Mouse (Mus musculus) right cerebral cortex, adult 18-20 months (tissue): ENCODE measurements at regions not wholly inside any gene's neighbourhood (a gene's known extent, or its start where the extent isn't known, plus 50 kb on each side); places are given as distances from the start of the nearest gene placed in this dataset.

Experiments used
- DNase-seq: peaks from one replicate; pipeline ENCODE4 v3.0.0; 2022; ENCODE audit warnings: mixed read lengths

DNA sequence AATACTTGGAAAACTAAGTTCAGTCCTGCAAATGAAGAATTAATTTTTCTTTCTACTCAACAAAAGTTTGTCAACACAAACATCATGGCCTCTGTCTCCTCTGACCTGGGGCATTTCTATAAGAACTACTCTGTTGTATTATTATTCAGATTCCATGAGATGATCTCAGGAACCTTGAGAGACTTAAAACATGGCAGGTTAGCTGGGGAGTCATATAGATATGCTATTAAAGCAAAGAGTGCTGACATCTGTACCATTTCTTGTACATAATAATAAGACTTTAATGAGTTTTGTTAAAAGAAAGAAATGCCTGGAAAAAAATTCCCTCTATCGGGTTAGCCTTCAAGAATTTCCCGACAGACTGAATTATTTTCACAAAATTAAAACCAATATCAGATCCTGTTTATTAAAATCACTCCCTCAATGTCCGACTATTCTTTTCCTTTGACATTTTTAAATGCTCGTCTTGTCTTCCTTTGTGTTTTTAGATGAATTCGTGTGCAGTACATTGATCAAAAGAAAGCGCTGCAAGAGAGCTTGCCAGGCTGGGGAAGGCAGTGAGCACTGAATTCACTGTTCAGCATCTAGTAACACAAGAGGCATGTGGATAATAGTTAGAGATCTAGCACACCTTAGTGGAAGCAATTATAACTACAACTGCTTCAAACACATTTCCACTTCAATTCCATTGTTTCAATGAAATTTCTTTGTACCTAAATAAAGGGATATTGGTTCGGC lies 145.0 kb upstream of the Cxadr start:
- peak; percentile 47 for DNase-seq

DNA sequence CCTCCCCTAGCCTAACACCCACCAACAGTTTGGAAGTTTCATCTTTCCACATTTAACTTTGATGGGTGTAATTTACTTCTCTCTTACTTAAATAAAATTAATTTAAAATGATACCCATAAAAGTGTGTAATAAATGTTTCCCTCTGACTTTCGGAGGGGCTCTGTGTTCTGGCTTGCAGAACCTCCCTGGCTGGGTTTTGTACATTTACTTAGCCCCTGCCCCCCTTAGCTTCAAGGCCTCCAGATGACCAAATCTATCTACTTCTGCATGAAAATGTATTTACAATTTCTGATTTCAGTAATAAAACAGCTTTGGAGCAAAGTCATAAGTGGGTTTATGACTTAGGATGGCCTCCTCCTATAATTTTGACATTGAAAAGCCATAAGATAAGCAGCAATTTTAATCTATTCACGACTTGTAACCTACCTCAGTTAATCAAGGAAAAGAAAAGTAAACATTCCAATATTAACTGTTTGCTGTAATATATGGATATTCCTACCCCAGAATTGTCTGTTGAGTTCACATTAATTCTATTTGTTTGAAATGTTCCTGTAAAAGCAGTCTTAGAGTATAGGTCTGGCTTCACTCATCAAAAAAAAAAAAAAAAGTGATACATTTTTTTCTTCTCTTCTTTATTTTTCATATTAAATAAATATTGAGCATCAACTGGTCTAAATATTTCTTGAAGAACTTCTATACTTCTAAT lies 147.2 kb upstream of the Cxadr start:
- no peak for DNase-seq

GRCm38 (mm10) chr16:78144146-78144545 lies 157.1 kb upstream of the Cxadr start:
- peak; percentile 29 for DNase-seq

- no peak for DNase-seq
Observed at GRCm38 (mm10) chr16:78135501-78135900, 165.8 kb upstream of the Cxadr start.

- no peak for DNase-seq
Observed at GRCm38 (mm10) chr16:78134531-78134930, 166.8 kb upstream of the Cxadr start.

- DNase-seq, result no peak
Observed at GRCm38 (mm10) chr16:78121668-78122067, 179.6 kb upstream of the Cxadr start.

GRCm38 (mm10) chr16:78120346-78120899 lies 180.9 kb upstream of the Cxadr start:
- no peak for DNase-seq

GRCm38 (mm10) chr16:78104246-78104645 lies 197.0 kb upstream of the Cxadr start:
- DNase-seq, result peak; percentile 14

- no peak for DNase-seq
Observed at GRCm38 (mm10) chr16:78101415-78102326, 199.6 kb upstream of the Cxadr start.

DNA sequence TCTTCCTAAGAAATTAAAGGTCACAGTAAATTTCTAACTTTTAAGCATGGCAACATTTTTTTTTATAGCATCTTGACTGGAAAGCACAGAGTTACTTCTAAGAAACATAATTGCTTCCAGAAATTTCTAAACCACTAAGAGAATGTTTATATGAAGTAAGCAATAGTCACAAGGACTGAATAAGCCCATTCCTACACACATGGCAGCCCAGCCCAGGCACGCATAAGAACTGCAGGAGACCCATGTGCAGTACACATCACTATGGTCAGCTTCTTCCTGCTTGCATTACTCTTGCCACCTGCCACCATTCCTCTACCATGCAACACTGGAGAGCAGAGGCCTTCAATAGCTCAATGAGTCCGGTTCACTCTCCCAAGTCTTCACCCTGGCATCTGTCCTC lies 201.4 kb upstream of the Cxadr start:
- no peak for DNase-seq

DNA sequence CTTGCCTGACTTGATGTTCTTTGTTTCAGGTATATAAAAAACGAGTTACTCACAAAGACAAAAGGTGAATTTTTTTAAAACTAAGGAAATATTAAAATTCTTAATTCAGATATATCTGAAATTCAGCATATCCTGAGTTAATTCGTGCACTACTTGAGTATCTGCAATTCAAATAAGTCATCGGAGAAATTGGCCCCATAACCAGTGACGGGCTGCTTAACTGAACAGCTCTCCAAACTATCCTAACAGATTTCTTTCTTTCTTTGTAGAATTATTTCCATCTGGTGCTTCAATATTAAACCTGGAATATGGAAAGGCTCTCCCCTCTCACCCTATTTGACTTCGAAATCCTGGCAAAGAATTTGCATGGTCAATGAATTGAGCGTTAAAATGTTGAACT lies 202.2 kb upstream of the Cxadr start:
- DNase-seq, result no peak

DNA sequence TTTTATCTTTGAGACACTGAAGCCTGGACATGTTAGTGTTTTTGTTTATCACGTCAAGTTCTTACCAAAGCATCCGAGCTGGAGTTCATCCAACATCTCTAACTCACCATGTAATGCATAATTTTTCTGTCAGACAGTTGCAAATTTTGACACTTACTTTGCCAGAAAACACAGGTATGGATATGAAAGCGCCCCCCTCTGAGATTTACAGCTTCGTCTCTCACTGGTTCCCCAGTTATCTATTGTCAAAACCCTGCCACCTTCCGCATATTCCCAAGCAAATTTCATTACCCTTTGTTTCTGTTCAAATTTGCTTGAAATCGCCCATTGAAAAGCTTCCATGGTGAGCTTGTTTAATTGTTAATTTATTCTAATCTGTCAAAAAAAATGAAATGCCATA lies 202.7 kb upstream of the Cxadr start:
- no peak for DNase-seq

- DNase-seq, result no peak
Observed at GRCm38 (mm10) chr16:78096571-78096970, 204.7 kb upstream of the Cxadr start.

DNA sequence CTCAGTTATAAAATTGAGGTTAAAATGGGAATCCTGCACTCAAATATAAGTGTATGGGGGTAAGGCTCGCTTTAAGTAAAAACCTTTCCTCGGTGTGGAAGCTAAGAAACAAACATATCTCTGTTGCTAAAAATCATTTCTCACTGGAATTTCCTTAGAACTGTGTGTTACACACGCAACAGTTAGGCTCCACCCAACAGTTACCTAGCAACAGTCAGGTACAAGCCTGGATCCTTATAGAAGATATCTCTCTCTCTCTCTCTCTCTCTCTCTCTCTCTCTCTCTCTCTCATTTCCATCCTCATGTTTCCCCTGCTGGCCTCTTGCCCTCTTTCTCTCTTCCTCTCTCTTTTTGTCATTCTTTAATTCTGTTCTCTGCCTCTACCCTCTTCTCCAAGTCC lies 211.1 kb upstream of the Cxadr start:
- DNase-seq, result no peak

DNA sequence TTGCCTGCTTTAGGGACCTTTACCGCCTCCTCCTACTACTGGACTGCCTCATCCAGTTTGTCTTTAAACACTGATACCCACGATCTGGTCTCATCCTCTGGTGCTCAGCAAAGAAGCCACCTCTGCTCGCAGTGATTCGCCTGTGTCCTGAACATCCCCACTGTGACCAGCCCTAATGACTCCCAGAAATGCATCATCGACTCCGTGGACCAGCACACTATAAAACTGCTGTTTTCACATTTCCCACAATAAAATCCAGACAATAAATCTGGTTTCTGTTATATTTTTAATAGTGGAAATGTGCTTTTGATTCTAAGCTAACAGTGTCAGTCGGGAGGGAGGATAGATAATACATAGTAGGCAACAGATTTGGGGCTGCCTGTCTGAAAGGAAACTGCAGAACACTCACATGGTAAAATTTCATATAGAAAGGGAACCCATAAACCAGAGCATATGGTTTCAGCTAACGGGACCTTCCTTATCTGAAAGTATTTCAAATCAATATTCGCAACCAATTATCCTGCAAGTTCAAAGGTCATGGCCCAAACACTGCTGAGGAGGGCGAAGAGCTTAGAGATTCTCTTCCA lies 233.7 kb upstream of the Cxadr start:
- no peak for DNase-seq

- DNase-seq, result no peak
Observed at GRCm38 (mm10) chr16:78060516-78060915, 240.8 kb upstream of the Cxadr start.

DNA sequence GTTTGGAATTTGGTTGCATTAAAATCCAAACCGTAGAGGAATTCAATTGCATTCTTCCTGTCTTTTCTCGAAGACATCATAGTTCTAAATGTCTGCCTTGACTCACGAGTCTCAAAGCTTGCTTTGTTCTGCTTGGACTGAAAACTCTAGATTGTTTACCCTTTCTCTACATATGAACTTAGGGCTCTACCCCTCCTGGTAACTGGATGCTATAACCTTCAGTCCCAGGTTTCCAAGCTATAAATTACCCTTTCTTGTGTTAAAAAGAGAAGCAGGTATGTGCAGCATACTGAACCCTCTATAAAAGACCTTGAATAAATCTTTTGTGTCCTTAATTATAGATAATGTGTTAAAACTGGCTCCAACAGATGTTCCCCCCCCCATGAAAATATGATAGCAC lies 243.7 kb upstream of the Cxadr start:
- DNase-seq, result no peak

GRCm38 (mm10) chr16:78052133-78052532 lies 249.2 kb upstream of the Cxadr start:
- DNase-seq, result no peak

DNA sequence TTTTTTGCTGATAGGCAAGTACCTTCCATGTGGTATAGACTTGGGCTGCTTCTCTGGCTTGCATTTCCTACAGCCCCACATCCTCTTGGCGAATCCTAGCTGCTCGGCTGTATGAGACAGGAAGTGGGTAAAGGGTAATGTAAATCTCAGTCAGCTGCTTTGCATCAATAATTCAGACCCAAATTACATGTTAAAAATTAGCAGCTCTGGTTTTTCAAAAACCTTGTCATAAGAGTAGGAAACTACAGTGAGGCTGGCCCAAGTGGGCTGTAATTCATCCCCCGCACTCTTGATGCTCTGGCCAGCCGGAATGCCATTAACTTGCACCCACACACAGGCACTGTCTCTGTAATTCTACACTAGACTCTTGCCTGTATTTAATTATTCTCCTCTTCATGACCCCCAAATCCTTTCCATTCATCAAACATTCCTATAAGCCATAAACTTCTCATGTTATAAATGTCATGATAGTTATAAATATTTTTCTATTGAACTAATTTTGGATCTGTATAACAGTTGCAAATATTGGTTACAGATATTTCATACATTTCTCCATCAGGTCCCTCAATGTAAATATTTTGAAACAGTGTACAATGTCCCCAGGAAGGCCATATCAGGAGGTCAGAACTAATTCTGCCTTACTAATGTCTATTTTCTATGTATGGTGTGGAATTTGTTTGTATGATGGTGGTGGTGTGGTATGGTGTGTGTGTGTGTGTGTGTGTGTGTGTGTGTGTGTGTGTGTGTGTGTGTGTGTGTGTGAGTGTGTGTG lies 261.0 kb upstream of the Cxadr start:
- DNase-seq, result no peak

DNA sequence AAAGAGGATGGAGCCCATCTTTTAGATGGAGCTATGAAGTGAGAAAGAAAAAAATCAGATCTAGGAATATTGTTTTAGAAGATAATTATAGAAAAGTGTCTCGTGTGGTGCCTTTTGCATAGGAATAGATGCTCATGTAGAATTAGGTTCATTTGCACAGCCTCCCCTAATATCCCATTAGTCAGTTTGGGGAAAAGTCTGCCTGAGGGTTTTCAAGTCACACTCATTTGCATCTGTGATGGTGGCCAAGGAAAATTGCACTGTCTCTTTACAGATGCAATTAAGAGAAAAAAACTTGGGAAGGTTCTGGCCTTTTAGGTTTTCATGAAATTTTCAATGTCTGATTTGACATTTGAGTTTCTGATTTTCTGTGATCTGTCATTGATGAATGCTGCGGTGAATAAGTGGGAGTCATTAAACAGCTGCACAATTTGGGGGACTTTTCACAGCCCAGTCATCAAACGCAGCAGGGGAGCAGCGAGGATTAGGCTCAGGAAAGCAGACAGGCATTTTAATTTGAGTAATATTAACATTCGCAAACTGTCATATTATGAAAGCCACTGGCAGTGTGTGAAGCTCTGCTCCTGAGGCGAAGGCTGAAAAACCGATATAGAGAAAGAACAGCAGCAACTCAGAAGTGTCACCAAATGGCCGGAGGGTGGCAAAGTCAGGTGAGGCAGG lies 281.5 kb upstream of the Cxadr start:
- no peak for DNase-seq

- no peak for DNase-seq
Observed at GRCm38 (mm10) chr16:78015401-78015800, 285.9 kb upstream of the Cxadr start.
